Mouse (Mus musculus) heart, postnatal 0 days (tissue): Measurements from ENCODE around the gene Gjc2.

Source experiments
- CTCF ChIP-seq: IDR thresholded peaks from 2 replicates; pipeline ENCODE4 v1.5.1; 2016; ENCODE audit warnings: antibody characterized with exemption, control low read depth, low read depth
- EP300 ChIP-seq: IDR thresholded peaks from 2 replicates; pipeline ENCODE4 v1.6.1; 2016; ENCODE audit warnings: antibody characterized with exemption, low read depth

GRCm38 (mm10) chr11:59202081-59202995 lies 19.3 kb upstream of the Gjc2 start, which contains the start of gene Mrpl55:
- no peak for TF ChIP-seq CTCF
- TF ChIP-seq EP300: peak; percentile 84; the same call in 1 of the 2 replicates
